Mouse (Mus musculus) C2C12 (cell line): ENCODE measurements around the gene Mzf1. TPM values are rescaled to one million over a fixed set of nuclear protein-coding genes. Genes with fewer than 3 reads are reported as not detected.

Experiments
- H3K27me3 ChIP-seq: one replicate; pipeline ENCODE4 v1.6.1; 2011; ENCODE audit not compliant: control insufficient read depth, insufficient read depth, insufficient read length
- H3K36me3 ChIP-seq: one replicate; pipeline ENCODE4 v1.6.1; 2011; ENCODE audit not compliant: control insufficient read depth, insufficient read depth
- H3K4me3 ChIP-seq: one replicate; pipeline ENCODE4 v1.5.1; 2011; ENCODE audit warnings: mild to moderate bottlenecking, control low read depth; ENCODE audit not compliant: poor library complexity, insufficient read depth, severe bottlenecking
- H3K79me2 ChIP-seq: one replicate; pipeline ENCODE4 v1.6.1; 2011; ENCODE audit not compliant: control insufficient read depth, insufficient read depth
- H3K79me3 ChIP-seq: one replicate; pipeline ENCODE4 v1.6.1; 2011; ENCODE audit warnings: low read depth, control low read depth
- H3ac ChIP-seq: one replicate; pipeline ENCODE3; 2011; ENCODE audit warnings: low read depth; ENCODE audit not compliant: control insufficient read depth, insufficient read length
- CEBPB ChIP-seq: IDR thresholded peaks from one replicate; pipeline ENCODE4 v1.6.1; 2011; ENCODE audit warnings: low read depth, mild to moderate bottlenecking, control low read depth, moderate library complexity
- CTCF ChIP-seq: IDR thresholded peaks from one replicate; pipeline ENCODE4 v1.5.1; 2011; ENCODE audit not compliant: control insufficient read depth, insufficient read depth, insufficient read length
- FOSL1 ChIP-seq: IDR thresholded peaks from one replicate; pipeline ENCODE4 v1.8.0; 2011; ENCODE audit warnings: mild to moderate bottlenecking, low read length; ENCODE audit not compliant: poor library complexity, insufficient read depth, severe bottlenecking
- MAX ChIP-seq: IDR thresholded peaks from one replicate; pipeline ENCODE4 v1.6.1; 2011; ENCODE audit warnings: mild to moderate bottlenecking, control low read depth
- MYOD1 ChIP-seq: IDR thresholded peaks from one replicate; pipeline ENCODE4 v1.6.1; 2011; ENCODE audit warnings: low read depth; ENCODE audit not compliant: control insufficient read depth, insufficient read length
- MYOG ChIP-seq: IDR thresholded peaks from one replicate; pipeline ENCODE4 v1.6.1; 2011; ENCODE audit not compliant: control insufficient read depth, insufficient read length; ENCODE audit errors: extremely low read depth
- USF1 ChIP-seq: IDR thresholded peaks from one replicate; pipeline ENCODE4 v1.6.1; 2011; ENCODE audit warnings: low read depth, mild to moderate bottlenecking, control low read depth, moderate library complexity
- polyA plus RNA-seq: library from polyadenylated mRNA; unstranded; fragments of >200 nt; fragmentation: generic; extraction: Trizol; gene quantifications from one replicate; pipeline ENCODE4 v1.2.1, GENCODE M21; 2012; ENCODE audit warnings: missing spikeins

Mzf1 gene
- polyA plus RNA-seq, 1 experiment, result 0.59 TPM

- no peak for TF ChIP-seq FOSL1
- no peak for TF ChIP-seq MYOG
- peak; percentile 23 for TF ChIP-seq MAX
- no peak for TF ChIP-seq USF1
- peak; percentile 95 for TF ChIP-seq CTCF
- TF ChIP-seq MYOD1, result no peak
Observed at GRCm38 (mm10) chr7:13009143-13010004, 45.2 kb downstream of the Mzf1 start.

DNA sequence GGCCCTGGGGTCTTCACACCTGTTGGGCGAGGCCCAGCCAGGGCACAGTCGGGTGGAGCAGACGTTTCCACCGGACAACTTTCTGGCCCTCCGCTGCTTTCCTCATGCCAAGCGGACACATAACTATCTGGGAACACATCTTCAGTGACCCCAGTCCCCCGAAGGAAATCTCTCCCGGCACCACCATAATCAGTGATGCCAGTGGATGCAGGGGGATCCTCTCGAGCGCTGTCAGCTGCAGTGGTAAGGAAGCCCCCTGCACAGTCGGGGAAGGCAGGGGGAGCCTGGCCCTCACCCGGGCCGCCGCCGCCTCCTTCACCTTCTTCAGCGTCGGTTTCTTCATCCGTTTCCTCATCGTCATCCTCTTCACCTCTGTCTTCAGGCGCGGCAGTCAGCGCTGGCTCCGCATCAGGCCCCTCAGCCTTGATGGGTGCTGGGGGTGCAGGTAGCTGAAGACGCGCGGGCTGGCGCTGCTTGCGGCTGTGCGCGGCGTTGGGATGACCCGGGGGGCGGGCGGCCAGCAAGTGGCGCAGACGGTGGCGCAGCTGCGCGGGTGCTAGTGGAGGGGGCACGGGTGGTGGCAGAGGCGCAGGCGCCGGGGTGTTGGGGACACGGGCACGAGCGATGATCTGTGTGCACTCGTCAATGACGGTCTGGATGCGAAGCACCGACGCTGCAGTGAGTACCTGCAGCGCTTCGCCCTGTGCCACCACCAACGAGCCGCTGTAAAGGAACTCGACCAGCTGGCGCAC lies 47.0 kb downstream of the Mzf1 start:
- H3K27me3 ChIP-seq, result no peaks in the 10 kb centered on the region
- H3ac ChIP-seq, result no peak overlapping the region
- H3K36me3 ChIP-seq, result peaks cover 14% of the 10 kb centered on the region
- no peak for TF ChIP-seq USF1
- TF ChIP-seq FOSL1, result no peak
- TF ChIP-seq MYOG, result no peak
- no peak for TF ChIP-seq MYOD1
- TF ChIP-seq CEBPB, result no peak
- no peak for TF ChIP-seq MAX
- TF ChIP-seq CTCF, result no peak
- no peak overlapping the region for H3K4me3 ChIP-seq
- H3K79me2 ChIP-seq, result peaks cover 14% of the 10 kb centered on the region
- peaks cover 6% of the 10 kb centered on the region for H3K79me3 ChIP-seq

More at GRCm38 (mm10) chr7:13009143-13010004, 45.2 kb downstream of the Mzf1 start:
- Histone ChIP-seq H3K36me3 (peaks cover 14% of the 10 kb centered on the region), H3ac (peak overlapping the region; percentile 72), H3K4me3 (peak overlapping the region; percentile 64), H3K79me2 (peaks cover 14% of the 10 kb centered on the region), H3K27me3 (no peaks in the 10 kb centered on the region), H3K79me3 (peaks cover 6% of the 10 kb centered on the region)

- TF ChIP-seq CEBPB, result no peak
- Histone ChIP-seq H3K4me3 (no peak overlapping the region), H3K36me3 (peaks cover 14% of the 10 kb centered on the region), H3ac (no peak overlapping the region), H3K79me2 (peaks cover 14% of the 10 kb centered on the region), H3K79me3 (peaks cover 6% of the 10 kb centered on the region), H3K27me3 (no peaks in the 10 kb centered on the region)
Observed at GRCm38 (mm10) chr7:13006531-13006930, 48.0 kb downstream of the Mzf1 start.

GRCm38 (mm10) chr7:13006011-13006410 lies 48.6 kb downstream of the Mzf1 start:
- Histone ChIP-seq H3K79me2 (peaks cover 14% of the 10 kb centered on the region), H3K36me3 (peaks cover 14% of the 10 kb centered on the region), H3ac (no peak overlapping the region), H3K4me3 (no peak overlapping the region), H3K27me3 (no peaks in the 10 kb centered on the region), H3K79me3 (peaks cover 6% of the 10 kb centered on the region)
- no peak for TF ChIP-seq FOSL1
- no peak for TF ChIP-seq MAX
- TF ChIP-seq MYOD1, result no peak
- no peak for TF ChIP-seq MYOG
- TF ChIP-seq USF1, result no peak
- no peak for TF ChIP-seq CTCF
- TF ChIP-seq CEBPB, result no peak

GRCm38 (mm10) chr7:13003380-13003779 lies 51.2 kb downstream of the Mzf1 start:
- Histone ChIP-seq H3K36me3 (peaks cover 14% of the 10 kb centered on the region), H3ac (no peak overlapping the region), H3K4me3 (no peak overlapping the region), H3K79me2 (peaks cover 7% of the 10 kb centered on the region), H3K27me3 (no peaks in the 10 kb centered on the region), H3K79me3 (peaks cover 4% of the 10 kb centered on the region)
- no peak for TF ChIP-seq MYOD1
- no peak for TF ChIP-seq FOSL1
- no peak for TF ChIP-seq MAX
- TF ChIP-seq CTCF, result no peak
- TF ChIP-seq CEBPB, result no peak
- TF ChIP-seq MYOG, result no peak
- no peak for TF ChIP-seq USF1
